ENCODE assay signal across 20 mouse cellular contexts in the genomic region with DNA sequence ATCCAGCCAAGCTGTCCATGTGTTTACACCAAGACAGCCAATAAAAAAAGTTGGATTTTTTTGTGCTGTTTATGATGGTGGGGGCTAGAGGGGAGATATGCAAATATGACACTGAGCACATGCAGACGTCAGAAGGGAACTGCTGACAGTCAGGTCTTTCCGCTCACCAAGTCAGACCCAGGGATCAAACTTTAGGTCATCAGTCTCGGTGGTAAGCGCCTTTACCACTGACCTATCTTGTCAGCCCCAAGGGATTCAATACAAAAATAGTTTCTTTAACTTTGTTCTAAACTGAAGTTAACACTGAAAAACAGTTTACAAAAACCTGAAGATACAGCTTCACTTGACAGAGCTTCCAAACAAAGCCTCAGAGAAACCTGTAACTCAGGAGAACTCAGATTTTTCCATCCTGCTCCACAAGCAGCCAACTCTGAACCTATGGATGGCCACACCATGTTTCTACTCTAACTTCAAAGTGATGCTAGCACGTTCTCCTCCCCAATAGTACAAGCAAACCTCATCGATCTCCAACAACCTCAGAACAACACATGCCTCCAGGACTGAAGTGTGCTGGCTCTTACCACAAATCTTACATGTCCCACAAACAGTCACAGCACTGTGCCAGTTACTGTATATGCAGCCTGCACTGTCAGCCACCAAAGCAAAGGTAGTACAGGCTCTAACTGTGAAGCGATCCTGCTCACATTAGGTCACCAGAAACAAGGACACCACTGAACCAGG. TPM values are rescaled to one million over a fixed set of nuclear protein-coding genes. Genes with fewer than 3 reads are reported as not detected.
DNase-seq lines count a peak whose midpoint lies in the region; ATAC-seq and TF ChIP-seq lines count a peak whose summit lies in the region.
"Had no signal": no experiment of that assay in that cellular context is flagged by ENCODE, and none has a peak within 500 bp of the region (broad histone marks: within the 10 kb centered on the region; RNA-seq: fewer than 3 reads in every experiment).

No protein-coding gene starts in this region.

- dilution Hi-C loops in CH12.LX (cut with MboI; ENCODE audit: extremely low pct_ligation_motif_present, extremely low pct_unique_long_range_greater_than_20kb, low sequenced_read_pairs), result no loop called here

- H3K9ac ChIP-seq in CH12.LX (ENCODE audit: insufficient read depth, low read depth), result no peak overlapping the region; the same call in 1 of the 2 replicates
- H3K9ac ChIP-seq: embryonic facial prominence, embryonic 13.5 days; heart, embryonic 13.5 days; liver, embryonic 13.5 days; lung, embryonic 15.5 days had no signal

- H3K4me2 ChIP-seq in CH12.LX (ENCODE audit: insufficient read depth, low read depth, poor library complexity, severe bottlenecking), result peak overlapping the region; percentile 64; the same call in 1 of the 2 replicates
- H3K4me2 ChIP-seq: embryonic facial prominence, embryonic 13.5 days; heart, embryonic 13.5 days; liver, embryonic 13.5 days; lung, embryonic 15.5 days; midbrain, embryonic 11.5 days had no signal

- H3K4me3 ChIP-seq in spleen, adult 2 months (ENCODE audit: extremely low read depth, insufficient read depth, insufficient read length), result no peak overlapping the region
- peak overlapping the region in 1 of 3 experiments; percentile 38 for H3K4me3 ChIP-seq in CH12.LX (replicated peaks in 1 of 3; ENCODE audit: low read depth in 2 of 3, low read length in 2 of 3, poor library complexity in 1 of 3)
- H3K4me3 ChIP-seq: embryonic facial prominence, embryonic 13.5 days; heart, embryonic 13.5 days; liver, embryonic 13.5 days; lung, embryonic 15.5 days had no signal

- no peak for TF ChIP-seq POLR2A in spleen, adult 2 months (IDR thresholded peaks at IDR 0.05; ENCODE audit: low read depth, low read length)
- no peak for TF ChIP-seq POLR2A in CH12.LX (IDR thresholded peaks at IDR 0.05; ENCODE audit: low read depth, low read length)

- H3K79me2 ChIP-seq in CH12.LX (replicated peaks; ENCODE audit: control insufficient read depth, extremely low read depth, insufficient read depth, poor library complexity, severe bottlenecking), result peaks cover 29% of the 10 kb centered on the region

- intact Hi-C loops in left cerebral cortex, postnatal 10 days (cut with DNase I), result no loop called here

- TF ChIP-seq RAD21 in CH12.LX (IDR thresholded peaks at IDR 0.05; ENCODE audit: low read depth, low read length), result no peak

- H3K4me1 ChIP-seq in spleen, adult 2 months (ENCODE audit: control insufficient read depth, insufficient read depth, insufficient read length), result peaks cover 7% of the 10 kb centered on the region
- H3K4me1 ChIP-seq in CH12.LX (ENCODE audit: control insufficient read depth in 1 of 2, insufficient read depth in 2 of 2), result peaks cover 12 to 61% of the 10 kb centered on the region in 2 experiments
- H3K4me1 ChIP-seq: embryonic facial prominence, embryonic 13.5 days had no signal

- ATAC-seq in megakaryocyte-erythroid progenitor cell, adult 5-6 weeks (replicated peaks; ENCODE audit: low FRiP score, low TSS enrichment, poor library complexity, severe bottlenecking), result 0 out of 2 replicates have a peak, but pooled peaks have one; percentile 22
- no peak for ATAC-seq in erythroid progenitor cell, adult 5-6 weeks (replicated peaks; ENCODE audit: low FRiP score, poor library complexity, severe bottlenecking)

- H3K9me3 ChIP-seq in CH12.LX (replicated peaks; ENCODE audit: low read length), result no peaks in the 10 kb centered on the region
- H3K9me3 ChIP-seq: embryonic facial prominence, embryonic 13.5 days; heart, embryonic 13.5 days; liver, embryonic 13.5 days; lung, embryonic 15.5 days had no signal

- no peaks in the 10 kb centered on the region for H3K36me3 ChIP-seq in spleen, adult 2 months (ENCODE audit: control insufficient read depth, insufficient read depth, low read length)
- H3K36me3 ChIP-seq in CH12.LX (replicated peaks in 1 of 2; ENCODE audit: control insufficient read depth in 1 of 2, insufficient read depth in 1 of 2, low read length in 1 of 2), result peaks cover 2 to 14% of the 10 kb centered on the region in 2 experiments

- H3K27me3 ChIP-seq in spleen, adult 2 months (ENCODE audit: control insufficient read depth, insufficient read depth, low read length), result no peaks in the 10 kb centered on the region
- no peaks in the 10 kb centered on the region for H3K27me3 ChIP-seq in CH12.LX (replicated peaks)
- H3K27me3 ChIP-seq: embryonic facial prominence, embryonic 13.5 days; heart, embryonic 13.5 days; liver, embryonic 13.5 days; lung, embryonic 15.5 days had no signal

- in situ Hi-C loops in CH12.LX (cut with MboI; ENCODE audit: low pct_ligation_motif_present, low pct_unique_long_range_greater_than_20kb, low sequenced_read_pairs), result no loop called here

- DNase-seq in spleen, adult 2 months (ENCODE audit: low read depth in 1 of 2, low spot score in 2 of 2), result peak; percentile 11 to 81
- no peak for DNase-seq in spleen, postnatal 14 days (ENCODE audit: low spot score in 2 of 2)
- peak; percentile 66 for DNase-seq in CH12.LX (ENCODE audit: extremely low read depth)
- DNase-seq in thymus, postnatal 14 days, result peak; percentile 33
- DNase-seq in left cerebral cortex, postnatal 10 days (ENCODE audit: extremely low spot score in 1 of 2, low spot score in 2 of 2), result no peak
- DNase-seq: adrenal gland, postnatal 36 days; cerebellum, adult 11-12 months; cerebellum, postnatal 14 days; gastrocnemius, postnatal 10 days; heart, adult 11 months; kidney, postnatal 36 days; liver, embryonic 13.5 days; right cerebral cortex, postnatal 4 days had no signal

- 36% methylated on average over 7 of the region's 7 CpGs for WGBS in spleen, adult 2 months

- 0 out of 2 replicates have a peak overlapping the region, but pooled peaks have one; percentile 28 for H3K27ac ChIP-seq in spleen, adult 2 months (ENCODE audit: insufficient read depth, low read length)
- H3K27ac ChIP-seq in CH12.LX (ENCODE audit: insufficient read depth, low read depth), result peak overlapping the region; percentile 89
- H3K27ac ChIP-seq: embryonic facial prominence, embryonic 13.5 days; heart, embryonic 13.5 days; liver, embryonic 13.5 days; lung, embryonic 15.5 days; macrophage had no signal

- no peak for TF ChIP-seq CTCF in spleen, adult 2 months (IDR thresholded peaks at IDR 0.05; ENCODE audit: extremely low read depth, insufficient read depth, insufficient read length, insufficient replicate concordance)
- no peak for TF ChIP-seq CTCF in CH12.LX (conservative IDR thresholded peaks at IDR 0.05 in 1 of 2, IDR thresholded peaks at IDR 0.05 in 1 of 2; ENCODE audit: low read depth in 2 of 2, low read length in 2 of 2)

- peak; percentile 72 for TF ChIP-seq EP300 in CH12.LX (IDR thresholded peaks at IDR 0.05; ENCODE audit: low read length)

TF ChIP-seq in CH12.LX, 34 proteins besides CTCF, POLR2A, EP300 and RAD21 (continues in another document):
- no peak for TF ChIP-seq ZMIZ1 (IDR thresholded peaks at IDR 0.05; ENCODE audit: low read depth, low read length)
- TF ChIP-seq ZNF384 (IDR thresholded peaks at IDR 0.05; ENCODE audit: low read depth, low read length), result peak; percentile 75
- TF ChIP-seq MEF2A (IDR thresholded peaks at IDR 0.05; ENCODE audit: borderline replicate concordance, low read depth, low read length), result peak; percentile 90
- TF ChIP-seq MYC (IDR thresholded peaks at IDR 0.05; ENCODE audit: low read depth, low read length), result peak; percentile 57; the same call in 1 of the 2 replicates
- no peak for TF ChIP-seq PAX5 (IDR thresholded peaks at IDR 0.05; ENCODE audit: low read length)
- TF ChIP-seq IRF4 (IDR thresholded peaks at IDR 0.05; ENCODE audit: low read depth, low read length), result peak; percentile 75
- no peak for TF ChIP-seq UBTF (IDR thresholded peaks at IDR 0.05; ENCODE audit: low read depth, low read length)
- peak; percentile 93 for TF ChIP-seq MAZ (IDR thresholded peaks at IDR 0.05; ENCODE audit: low read depth, low read length)
- TF ChIP-seq E2F4 (IDR thresholded peaks at IDR 0.05; ENCODE audit: insufficient replicate concordance, low read depth, low read length), result 0 out of 2 replicates have a peak, but pooled peaks have one; percentile 36
- peak; percentile 59; the same call in 1 of the 2 replicates for TF ChIP-seq MAFK (IDR thresholded peaks at IDR 0.05; ENCODE audit: insufficient replicate concordance, low read length)
- peak; percentile 88 for TF ChIP-seq BHLHE40 (IDR thresholded peaks at IDR 0.05; ENCODE audit: low read depth, low read length)
- peak; percentile 46; the same call in 1 of the 2 replicates for TF ChIP-seq ELF1 (IDR thresholded peaks at IDR 0.05; ENCODE audit: low read depth, low read length)
- TF ChIP-seq MXI1 (IDR thresholded peaks at IDR 0.05; ENCODE audit: low read depth, low read length), result peak; percentile 57
- TF ChIP-seq POLR2AphosphoS2 (IDR thresholded peaks at IDR 0.05; ENCODE audit: low read depth, low read length), result no peak
- no peak for TF ChIP-seq RCOR1 (conservative IDR thresholded peaks at IDR 0.05; ENCODE audit: low read depth, low read length)
- TF ChIP-seq ETS1 (conservative IDR thresholded peaks at IDR 0.05; ENCODE audit: low read depth, low read length), result peak; percentile 88
- no peak for TF ChIP-seq GABPA (IDR thresholded peaks at IDR 0.05; ENCODE audit: insufficient replicate concordance, low read depth, low read length)
- 0 out of 2 replicates have a peak, but pooled peaks have one; percentile 43 for TF ChIP-seq MAX (IDR thresholded peaks at IDR 0.05; ENCODE audit: low read length)
- TF ChIP-seq HCFC1 (IDR thresholded peaks at IDR 0.05; ENCODE audit: low read depth, low read length), result no peak
- no peak for TF ChIP-seq JUND (conservative IDR thresholded peaks at IDR 0.05; ENCODE audit: low read depth, low read length)
- peak; percentile 32; the same call in 1 of the 2 replicates for TF ChIP-seq CHD2 (IDR thresholded peaks at IDR 0.05; ENCODE audit: low read length)
- TF ChIP-seq JUN (IDR thresholded peaks at IDR 0.05; ENCODE audit: insufficient read depth, low read depth, low read length), result peak; percentile 38
- no peak for TF ChIP-seq KAT2A (IDR thresholded peaks at IDR 0.05; ENCODE audit: insufficient replicate concordance, low read length)
- TF ChIP-seq TCF12 (IDR thresholded peaks at IDR 0.05; ENCODE audit: low read depth, low read length), result 0 out of 2 replicates have a peak, but pooled peaks have one; percentile 42

RNA-seq across cellular contexts. Expression of gene Tcf12, which starts 11.6 kb away (rescaled TPM):
- polyA plus RNA-seq in spleen, adult 2 months (2012; rRNA removed), result 52.1 and 52.5 TPM in 2 replicates
- total RNA-seq in CH12.LX (2012; rRNA removed), result 42.3 and 43.5 TPM in 2 replicates
- total RNA-seq in CH12.LX (2014; rRNA removed), result 41.7 and 49.5 TPM in 2 replicates
- 34.0 and 41.4 TPM in 2 replicates for polyA plus RNA-seq in CH12.LX (2012; ENCODE audit: insufficient read length, low read depth)
- 118 and 133 TPM in 2 replicates for total RNA-seq in megakaryocyte-erythroid progenitor cell, adult 5-6 weeks (2014; fragmentation: Nextera tagmentation)
- total RNA-seq in megakaryocyte-erythroid progenitor cell, adult 5-6 weeks (2017), result 47.3 and 57.1 TPM in 2 replicates
- total RNA-seq in left cerebral cortex, postnatal 10 days (2021), result 10 to 100 TPM; 41.0 to 50.0 TPM
- 24.5 and 36.9 TPM in 2 replicates for total RNA-seq in erythroid progenitor cell, adult 5-6 weeks (2015; ENCODE audit: low replicate concordance)
- total RNA-seq in erythroid progenitor cell, adult 5-6 weeks (2017; ENCODE audit: low replicate concordance), result 20.0 and 28.4 TPM in 2 replicates

Comparison
In these comparisons a context has a peak if more than half of its experiments do, and no peak if none do; other contexts are left out.
1. DNase-seq: peak in spleen, adult 2 months (2 of 2), CH12.LX (single experiment) and thymus, postnatal 14 days (single experiment); none in spleen, postnatal 14 days (0 of 2) and left cerebral cortex, postnatal 10 days (0 of 2).